Mouse (Mus musculus) limb, embryonic 12.5 days (tissue): ENCODE measurements at regions not wholly inside any gene's neighbourhood (a gene's known extent, or its start where the extent isn't known, plus 50 kb on each side); places are given as distances from the start of the nearest gene placed in this dataset.

Experiments
- ATAC-seq: fragments of 200-750 bp; cut with Nextera tagmentation; 2 replicates; pipeline ENCODE4 v1.8.0; 2017; ENCODE audit warnings: low read depth, moderate TSS enrichment; ENCODE audit not compliant: insufficient number of reproducible peaks, insufficient read depth, low FRiP score, low TSS enrichment
- H3K27ac ChIP-seq: fragments of 300-500 bp; sonication (generic); 2 replicates; pipeline ENCODE4 v1.5.1; 2016; ENCODE audit warnings: mild to moderate bottlenecking, moderate library complexity
- H3K27me3 ChIP-seq: fragments of 300-500 bp; sonication (generic); 2 replicates; pipeline ENCODE4 v1.6.1; 2016; ENCODE audit warnings: mild to moderate bottlenecking, moderate library complexity
- H3K36me3 ChIP-seq: fragments of 300-500 bp; sonication (generic); 2 replicates; pipeline ENCODE4 v1.6.1; 2016; ENCODE audit warnings: mild to moderate bottlenecking, moderate library complexity
- H3K4me1 ChIP-seq: fragments of 300-500 bp; sonication (generic); replicated peaks from 2 replicates; pipeline ENCODE4 v1.6.1; 2016
- H3K4me2 ChIP-seq: fragments of 300-500 bp; sonication (generic); 2 replicates; pipeline ENCODE4 v1.6.1; 2016; ENCODE audit warnings: mild to moderate bottlenecking, moderate library complexity
- H3K4me3 ChIP-seq: fragments of 300-500 bp; sonication (generic); replicated peaks from 2 replicates; pipeline ENCODE4 v1.5.1; 2016; ENCODE audit warnings: mild to moderate bottlenecking
- H3K9ac ChIP-seq: fragments of 300-500 bp; sonication (generic); replicated peaks from 2 replicates; pipeline ENCODE4 v1.6.1; 2016; ENCODE audit warnings: mild to moderate bottlenecking, moderate library complexity
- H3K9me3 ChIP-seq: fragments of 300-500 bp; sonication (generic); 2 replicates; pipeline ENCODE4 v1.6.1; 2016; ENCODE audit warnings: mild to moderate bottlenecking, moderate library complexity
- WGBS: fragments of 180-500 bp; shearing (Covaris S2); methylation state at CpG from one replicate; pipeline ENCODE4 v1.1.7; 2016; 5-methylcytosine and 5-hydroxymethylcytosine counted together

- under 1% methylated on average over 33 of the region's 33 CpGs for WGBS
- H3K36me3 ChIP-seq = no peaks in the 10 kb centered on the region
- H3K9ac ChIP-seq = peak overlapping the region; percentile 76
- no peaks in the 10 kb centered on the region for H3K27me3 ChIP-seq
- H3K4me2 ChIP-seq = peak overlapping the region; percentile 93
- peak; percentile 35 for ATAC-seq
- peaks cover 55% of the 10 kb centered on the region for H3K4me1 ChIP-seq
- peak overlapping the region; percentile 87 for H3K27ac ChIP-seq
- H3K9me3 ChIP-seq = no peaks in the 10 kb centered on the region
- H3K4me3 ChIP-seq = peak overlapping the region; percentile 57
Observed at GRCm38 (mm10) chr2:167777331-167778085, 87.9 kb upstream of the Tmem189 start.

DNA sequence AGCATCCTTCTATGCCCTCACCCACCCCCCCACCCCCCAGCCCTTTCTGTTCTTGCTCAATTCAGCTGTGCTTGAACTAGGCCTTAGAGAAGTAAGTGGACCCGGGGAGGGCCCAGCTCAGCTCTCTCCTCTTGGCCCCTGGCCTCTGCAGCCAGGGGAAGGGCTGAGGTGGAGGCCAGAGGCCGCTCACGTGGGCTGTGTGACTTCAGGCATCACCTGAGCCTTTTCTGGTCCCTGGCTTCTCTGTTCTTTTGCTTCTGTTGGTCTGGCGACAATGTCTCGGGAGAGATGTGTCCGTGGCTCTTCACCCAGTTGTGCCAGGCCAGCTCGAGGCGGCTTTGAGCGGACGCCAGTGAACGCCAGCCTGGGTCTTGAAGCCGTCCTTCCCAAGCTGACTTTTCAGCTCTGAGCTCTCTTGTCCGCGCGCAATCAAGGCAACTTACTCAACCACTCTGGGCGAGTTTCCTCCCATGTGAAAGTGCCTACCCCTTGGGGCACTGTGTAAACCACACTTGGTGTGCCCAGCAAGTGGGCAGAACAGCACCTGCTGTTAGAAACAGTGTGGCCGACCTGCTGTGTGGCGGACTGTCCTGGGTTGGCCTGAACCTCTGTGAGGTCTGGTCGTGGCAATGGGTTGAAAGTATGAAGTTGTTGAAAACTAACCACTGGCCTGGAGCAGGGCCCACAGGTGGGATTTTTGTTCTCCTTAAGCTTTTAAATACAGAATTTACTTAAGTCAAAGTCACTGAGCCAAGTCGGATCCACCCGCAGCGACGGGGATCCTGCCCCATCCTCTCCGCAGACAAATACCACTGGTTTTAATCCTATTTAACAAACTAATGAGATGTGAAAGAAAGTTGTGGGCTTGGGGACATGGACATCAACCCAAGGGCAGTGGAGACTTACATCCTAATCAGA is 86.9 kb upstream of the Tmem189 start:
- peak overlapping the region; percentile 93 for H3K4me2 ChIP-seq
- WGBS = 85% methylated on average over 24 of the region's 24 CpGs
- peak overlapping the region; percentile 87; the same call in 1 of the 2 replicates for H3K27ac ChIP-seq
- peaks cover 45% of the 10 kb centered on the region for H3K4me1 ChIP-seq
- no peaks in the 10 kb centered on the region for H3K36me3 ChIP-seq
- peak overlapping the region; percentile 57; the same call in 1 of the 2 replicates for H3K4me3 ChIP-seq
- no peaks in the 10 kb centered on the region for H3K27me3 ChIP-seq
- H3K9me3 ChIP-seq = no peaks in the 10 kb centered on the region
- no peak for ATAC-seq
- no peak overlapping the region for H3K9ac ChIP-seq

DNA sequence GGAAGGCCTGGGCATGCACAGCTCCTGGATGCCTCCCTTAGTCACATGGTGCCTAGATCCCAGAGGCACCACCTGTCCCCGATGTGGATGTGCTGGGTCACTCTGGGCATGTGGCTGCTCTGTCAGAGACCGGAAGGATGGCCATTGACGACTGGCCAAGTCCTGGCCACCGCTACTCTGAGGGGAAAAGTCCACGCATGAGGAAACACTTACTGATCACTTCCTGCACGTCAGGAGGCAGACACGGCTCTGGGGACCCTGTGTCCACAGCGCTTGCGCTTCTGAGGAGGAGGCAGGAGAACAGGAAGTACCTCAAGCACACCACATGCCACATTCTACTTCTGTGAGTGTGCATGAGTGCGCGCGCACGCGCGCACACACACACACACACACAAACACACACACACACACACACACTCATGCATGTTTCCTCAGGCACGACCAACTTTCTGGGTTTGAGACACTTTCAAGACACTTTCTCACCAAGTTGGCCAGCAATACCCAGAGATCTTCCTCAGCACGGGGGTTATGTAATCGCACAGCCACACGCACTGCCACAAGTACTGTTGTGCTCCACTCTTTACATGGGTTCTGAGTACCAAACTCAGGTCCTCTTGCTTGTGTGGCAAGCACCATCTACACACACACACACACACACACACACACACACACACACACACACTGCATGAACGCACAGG is 85.7 kb upstream of the Tmem189 start:
- no peaks in the 10 kb centered on the region for H3K36me3 ChIP-seq
- no peaks in the 10 kb centered on the region for H3K27me3 ChIP-seq
- 65% methylated on average over 20 of the region's 20 CpGs for WGBS
- no peaks in the 10 kb centered on the region for H3K9me3 ChIP-seq
- H3K9ac ChIP-seq = no peak overlapping the region
- no peak for ATAC-seq
- H3K4me3 ChIP-seq = no peak overlapping the region
- peaks cover 44% of the 10 kb centered on the region for H3K4me1 ChIP-seq
- peak overlapping the region; percentile 62; the same call in 1 of the 2 replicates for H3K27ac ChIP-seq
- no peak overlapping the region for H3K4me2 ChIP-seq

DNA sequence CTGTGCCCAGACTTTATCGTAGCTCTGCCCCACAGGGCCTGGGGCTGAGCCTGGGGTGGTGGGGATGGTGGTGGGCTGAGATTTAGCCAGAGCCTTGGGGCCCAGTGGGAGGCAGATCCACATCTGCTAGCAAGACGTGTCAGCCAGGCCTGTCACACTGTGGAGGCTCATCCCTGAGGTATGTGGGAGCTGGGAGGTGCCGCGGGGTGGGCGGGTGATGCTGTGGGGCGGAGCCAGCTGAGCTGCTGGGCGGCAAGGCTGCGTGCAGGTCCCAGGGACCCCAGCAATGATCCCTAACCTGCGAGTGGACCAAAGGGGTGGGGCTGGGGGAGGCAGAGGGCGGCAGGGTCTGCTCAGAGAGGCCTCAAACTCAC is 85.2 kb upstream of the Tmem189 start:
- no peak overlapping the region; the same call in 1 of the 2 replicates for H3K9ac ChIP-seq
- peaks cover 44% of the 10 kb centered on the region for H3K4me1 ChIP-seq
- ATAC-seq = no peak
- 19% methylated on average over 10 of the region's 10 CpGs for WGBS
- H3K9me3 ChIP-seq = no peaks in the 10 kb centered on the region
- peak overlapping the region; percentile 62; the same call in 1 of the 2 replicates for H3K27ac ChIP-seq
- H3K27me3 ChIP-seq = no peaks in the 10 kb centered on the region
- no peak overlapping the region for H3K4me2 ChIP-seq
- H3K4me3 ChIP-seq = no peak overlapping the region
- no peaks in the 10 kb centered on the region for H3K36me3 ChIP-seq

DNA sequence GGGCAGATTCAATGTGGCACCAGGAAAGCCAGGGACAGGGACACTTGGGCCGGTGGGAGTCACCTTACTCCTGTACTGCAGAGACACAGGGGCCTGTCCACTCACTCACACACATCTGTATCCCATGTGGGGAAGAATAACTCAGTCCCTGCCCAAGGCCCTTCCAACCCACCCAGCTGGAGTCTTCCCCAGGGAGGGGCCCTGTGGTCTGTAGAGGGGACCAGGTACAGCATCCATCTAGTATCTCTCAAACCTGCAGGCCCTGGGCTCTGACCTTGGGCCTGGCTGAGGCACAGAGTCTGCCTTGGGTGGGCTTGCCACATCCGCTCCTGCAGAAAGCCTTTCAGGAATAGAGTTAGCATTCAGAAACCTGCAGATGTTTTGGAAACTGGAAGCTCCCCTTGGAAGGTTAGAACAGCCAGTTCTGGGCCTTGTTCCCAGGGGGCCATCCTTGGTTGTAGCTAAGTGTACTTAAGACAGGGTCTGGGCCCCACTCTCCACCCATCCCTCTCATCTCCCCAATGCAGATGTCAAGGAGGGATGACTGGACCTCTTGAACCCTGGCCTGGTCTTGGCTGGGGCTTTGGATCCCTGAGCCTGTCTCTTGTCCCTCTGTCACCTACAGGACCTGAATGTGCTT is 84.7 kb upstream of the Tmem189 start:
- Histone ChIP-seq H3K36me3 (no peaks in the 10 kb centered on the region), H3K4me2 (no peak overlapping the region), H3K4me3 (no peak overlapping the region), H3K9me3 (no peaks in the 10 kb centered on the region), H3K4me1 (peaks cover 42% of the 10 kb centered on the region), H3K27me3 (no peaks in the 10 kb centered on the region), H3K9ac (no peak overlapping the region; the same call in 1 of the 2 replicates), H3K27ac (peak overlapping the region; percentile 62; the same call in 1 of the 2 replicates)
- 77% methylated on average over 2 of the region's 2 CpGs for WGBS
- no peak for ATAC-seq

- Histone ChIP-seq H3K27ac (no peak overlapping the region), H3K4me3 (no peak overlapping the region), H3K27me3 (no peaks in the 10 kb centered on the region), H3K4me1 (peaks cover 28% of the 10 kb centered on the region), H3K4me2 (no peak overlapping the region), H3K9me3 (no peaks in the 10 kb centered on the region), H3K9ac (no peak overlapping the region), H3K36me3 (no peaks in the 10 kb centered on the region)
- 93% methylated on average over 5 of the region's 5 CpGs for WGBS
- ATAC-seq = no peak
Observed at GRCm38 (mm10) chr2:167772834-167773233, 83.2 kb upstream of the Tmem189 start.

DNA sequence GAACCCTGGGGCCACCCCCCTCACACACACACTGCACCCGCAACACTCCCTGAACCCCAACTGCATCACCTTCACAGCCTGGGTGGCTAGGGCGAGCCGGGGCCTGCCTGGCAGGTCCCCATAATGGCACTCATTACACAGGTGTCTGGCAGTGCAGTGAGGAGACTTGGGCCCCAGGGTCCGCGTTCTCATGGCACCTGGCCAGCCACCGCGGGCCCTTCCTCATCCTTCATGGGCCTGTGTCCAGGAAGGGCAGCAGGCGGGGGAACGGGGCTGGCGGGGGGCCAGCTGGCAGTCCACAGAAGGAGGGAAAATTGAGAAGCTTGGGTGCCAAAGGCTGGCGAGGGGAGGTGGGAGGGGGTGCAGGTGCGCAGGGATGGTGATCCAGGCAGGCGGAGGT is 78.3 kb upstream of the Tmem189 start:
- H3K9ac ChIP-seq = no peak overlapping the region
- 81% methylated on average over 13 of the region's 13 CpGs for WGBS
- no peak for ATAC-seq
- H3K36me3 ChIP-seq = no peaks in the 10 kb centered on the region
- no peaks in the 10 kb centered on the region for H3K27me3 ChIP-seq
- no peak overlapping the region for H3K4me2 ChIP-seq
- no peaks in the 10 kb centered on the region for H3K9me3 ChIP-seq
- peaks cover 8% of the 10 kb centered on the region for H3K4me1 ChIP-seq
- no peak overlapping the region for H3K4me3 ChIP-seq
- H3K27ac ChIP-seq = no peak overlapping the region

DNA sequence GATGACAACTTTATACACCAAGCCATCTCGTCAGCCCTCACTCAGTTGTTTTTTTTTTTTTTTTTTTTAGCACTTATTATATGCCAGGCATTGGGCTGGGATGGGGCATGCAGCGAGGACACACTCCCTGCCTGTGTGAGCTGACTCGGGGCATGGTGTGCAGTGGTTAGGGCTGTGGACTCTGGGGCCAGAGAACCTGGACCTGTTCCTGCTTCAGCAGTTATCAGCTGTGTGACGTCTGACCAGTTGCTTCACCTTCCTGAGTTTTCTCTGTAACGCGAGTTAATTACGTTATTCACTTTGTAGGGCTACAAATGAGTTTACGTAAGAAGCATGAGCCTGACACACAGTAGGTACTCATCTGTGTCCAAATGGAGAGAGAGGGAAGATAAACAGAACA is 77.7 kb upstream of the Tmem189 start:
- no peaks in the 10 kb centered on the region for H3K9me3 ChIP-seq
- H3K27ac ChIP-seq = no peak overlapping the region
- WGBS = 80% methylated on average over 8 of the region's 8 CpGs
- H3K27me3 ChIP-seq = no peaks in the 10 kb centered on the region
- ATAC-seq = no peak
- no peak overlapping the region for H3K4me2 ChIP-seq
- no peaks in the 10 kb centered on the region for H3K36me3 ChIP-seq
- peaks cover 8% of the 10 kb centered on the region for H3K4me1 ChIP-seq
- no peak overlapping the region for H3K9ac ChIP-seq
- no peak overlapping the region for H3K4me3 ChIP-seq

DNA sequence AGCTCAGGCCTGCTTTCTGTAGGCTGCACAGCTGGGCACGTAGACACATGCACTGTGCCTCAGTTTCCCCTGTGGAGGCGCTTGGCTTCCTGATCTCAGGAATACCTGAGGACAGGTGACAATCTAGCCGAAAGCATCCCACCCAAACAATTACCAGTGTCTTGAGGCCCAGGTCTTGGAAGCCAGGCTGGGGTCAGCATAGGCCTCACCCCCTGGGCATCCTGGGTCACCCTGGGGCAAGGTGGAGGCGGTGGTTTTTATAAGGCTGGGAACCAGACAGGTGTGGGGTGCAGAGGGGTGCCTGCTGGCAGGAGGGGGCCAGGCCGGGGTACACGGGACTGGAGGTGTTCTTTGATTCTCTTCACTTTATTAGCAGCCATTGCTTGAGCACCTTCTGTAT is 76.2 kb upstream of the Tmem189 start:
- no peaks in the 10 kb centered on the region for H3K36me3 ChIP-seq
- H3K27me3 ChIP-seq = no peaks in the 10 kb centered on the region
- H3K9ac ChIP-seq = no peak overlapping the region
- H3K4me1 ChIP-seq = peaks cover 8% of the 10 kb centered on the region
- H3K4me3 ChIP-seq = no peak overlapping the region
- 89% methylated on average over 6 of the region's 6 CpGs for WGBS
- ATAC-seq = no peak
- no peak overlapping the region for H3K4me2 ChIP-seq
- H3K9me3 ChIP-seq = no peaks in the 10 kb centered on the region
- no peak overlapping the region for H3K27ac ChIP-seq

DNA sequence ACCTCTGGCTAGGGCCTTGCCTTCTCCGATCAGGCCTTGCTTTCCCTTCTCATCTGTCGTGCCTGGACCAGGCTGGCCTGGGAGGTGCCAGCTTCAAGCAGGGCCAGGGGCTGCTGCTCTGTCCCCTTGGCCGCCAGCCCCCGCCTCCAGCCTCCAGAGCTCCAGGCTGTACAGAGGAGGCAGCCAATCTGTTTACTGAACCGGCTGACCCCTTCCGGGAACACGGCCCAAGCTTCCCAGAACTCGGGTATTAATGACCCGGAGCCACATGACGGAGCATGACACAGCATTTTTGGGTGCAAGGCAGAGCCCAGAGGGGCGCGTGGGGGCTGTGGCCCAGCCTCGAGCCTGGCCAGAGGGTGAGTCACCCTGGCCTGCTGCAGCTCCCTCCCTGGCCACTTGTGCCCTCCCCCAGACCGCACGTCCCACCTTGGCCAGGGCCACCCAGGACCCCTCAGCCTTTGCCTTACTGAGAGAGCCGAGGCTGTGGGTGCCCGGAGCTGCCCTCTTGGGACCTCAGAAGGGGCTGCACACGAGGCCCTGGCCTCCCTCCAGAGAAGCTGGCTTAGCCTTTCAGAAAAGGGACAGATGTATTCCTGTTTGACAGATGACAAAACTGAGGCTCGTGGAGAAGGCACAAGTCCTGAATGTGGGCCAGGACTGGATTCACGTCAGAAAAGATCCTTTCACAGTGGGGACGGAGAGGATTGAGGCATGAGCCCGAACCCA is 75.6 kb upstream of the Tmem189 start:
- ATAC-seq = peak; percentile 8; the same call in 1 of the 2 replicates
- H3K4me1 ChIP-seq = peaks cover 8% of the 10 kb centered on the region
- 45% methylated on average over 22 of the region's 22 CpGs for WGBS
- H3K36me3 ChIP-seq = no peaks in the 10 kb centered on the region
- H3K4me3 ChIP-seq = no peak overlapping the region
- H3K4me2 ChIP-seq = no peak overlapping the region
- 0 out of 2 replicates have a peak overlapping the region, but pooled peaks have one; percentile 3 for H3K9ac ChIP-seq
- H3K27ac ChIP-seq = no peak overlapping the region
- no peaks in the 10 kb centered on the region for H3K27me3 ChIP-seq
- no peaks in the 10 kb centered on the region for H3K9me3 ChIP-seq
